Mouse (Mus musculus): ENCODE data around the gene Cacna2d2.

- TF ChIP-seq POLR2A (IDR thresholded peaks at IDR 0.05; ENCODE audit: control insufficient read depth, low read depth, low read length), result no peak
- peak; percentile 23; the same call in 1 of the 2 replicates for TF ChIP-seq CTCF (IDR thresholded peaks at IDR 0.05; ENCODE audit: control insufficient read depth, insufficient read depth, insufficient replicate concordance, low read depth, low read length)
These were observed 24.8 kb upstream of the Cacna2d2 start for GRCm38 (mm10) chr9:107374623-107375022.
